Mouse (Mus musculus) midbrain, embryonic 12.5 days (tissue): ENCODE measurements around the gene Rock2. TPM values are rescaled to one million over a fixed set of nuclear protein-coding genes. Genes with fewer than 3 reads are reported as not detected.

ENCODE experiments used
- ATAC-seq: fragments of 200-750 bp; cut with Nextera tagmentation; 2 replicates; pipeline ENCODE4 v1.8.0; 2017; ENCODE audit warnings: low read depth, moderate TSS enrichment, moderate library complexity; ENCODE audit not compliant: low FRiP score
- H3K27ac ChIP-seq: fragments of 300-500 bp; sonication (generic); replicated peaks from 2 replicates; pipeline ENCODE4 v1.5.1; 2016; ENCODE audit warnings: mild to moderate bottlenecking
- H3K27me3 ChIP-seq: fragments of 300-500 bp; sonication (generic); 2 replicates; pipeline ENCODE4 v1.6.1; 2016; ENCODE audit warnings: mild to moderate bottlenecking
- H3K36me3 ChIP-seq: fragments of 300-500 bp; sonication (generic); 2 replicates; pipeline ENCODE4 v1.6.1; 2016
- H3K4me1 ChIP-seq: fragments of 300-500 bp; sonication (generic); 2 replicates; pipeline ENCODE4 v1.6.1; 2016
- H3K4me2 ChIP-seq: fragments of 300-500 bp; sonication (generic); replicated peaks from 2 replicates; pipeline ENCODE4 v1.6.1; 2016; ENCODE audit warnings: mild to moderate bottlenecking, moderate library complexity
- H3K4me3 ChIP-seq: fragments of 300-500 bp; sonication (generic); 2 replicates; pipeline ENCODE4 v1.5.1; 2016; ENCODE audit warnings: mild to moderate bottlenecking
- H3K9ac ChIP-seq: fragments of 300-500 bp; sonication (generic); replicated peaks from 2 replicates; pipeline ENCODE4 v1.6.1; 2016; ENCODE audit warnings: mild to moderate bottlenecking, moderate library complexity
- H3K9me3 ChIP-seq: fragments of 300-500 bp; sonication (generic); 2 replicates; pipeline ENCODE4 v1.6.1; 2016; ENCODE audit warnings: mild to moderate bottlenecking
- WGBS: fragments of 180-500 bp; shearing (Covaris S2); methylation state at CpG from one replicate; pipeline ENCODE4 v1.1.7; 2016; 5-methylcytosine and 5-hydroxymethylcytosine counted together
- polyA plus RNA-seq: library from polyadenylated mRNA; unstranded; fragments of >200 nt; fragmentation: Nextera tagmentation; extraction: Ambion mirVana; gene quantifications from 2 replicates; pipeline ENCODE4 v1.2.1, GENCODE M21; 2016

Rock2 gene
- polyA plus RNA-seq, 1 experiment from 2014 or later: 20.5 TPM

GRCm38 (mm10) chr12:16893656-16894395 lies 869 bp upstream of the Rock2 start:
- no peaks in the 10 kb centered on the region for H3K27me3 ChIP-seq
- 4% methylated on average over 18 of the region's 18 CpGs for WGBS
- peak overlapping the region; percentile 84 for H3K4me2 ChIP-seq
- ATAC-seq: peak; percentile 7; the same call in 1 of the 2 replicates
- H3K4me3 ChIP-seq: peak overlapping the region; percentile 94
- peak overlapping the region; percentile 96 for H3K27ac ChIP-seq
- H3K36me3 ChIP-seq: no peaks in the 10 kb centered on the region
- H3K9ac ChIP-seq: peak overlapping the region; percentile 89
- H3K4me1 ChIP-seq: peaks cover 30% of the 10 kb centered on the region
- no peaks in the 10 kb centered on the region for H3K9me3 ChIP-seq

- H3K27me3 ChIP-seq: no peaks in the 10 kb centered on the region
- H3K36me3 ChIP-seq: no peaks in the 10 kb centered on the region
- peak overlapping the region; percentile 94 for H3K4me3 ChIP-seq
- WGBS: under 1% methylated on average over 41 of the region's 41 CpGs
- H3K9ac ChIP-seq: peak overlapping the region; percentile 89
- peaks cover 31% of the 10 kb centered on the region for H3K4me1 ChIP-seq
- no peaks in the 10 kb centered on the region for H3K9me3 ChIP-seq
- peak; percentile 61 for ATAC-seq
- H3K27ac ChIP-seq: peak overlapping the region; percentile 96
- peak overlapping the region; percentile 74 for H3K4me2 ChIP-seq
Observed at GRCm38 (mm10) chr12:16895221-16895928, 680 bp downstream of the Rock2 start.

- H3K9ac ChIP-seq: peak overlapping the region; percentile 89
- H3K36me3 ChIP-seq: no peaks in the 10 kb centered on the region
- no peak overlapping the region for H3K27ac ChIP-seq
- H3K9me3 ChIP-seq: no peaks in the 10 kb centered on the region
- no peak for ATAC-seq
- peak overlapping the region; percentile 74 for H3K4me2 ChIP-seq
- whole genome bisulfite sequencing: 21% methylated on average over 8 of the region's 8 CpGs
- H3K27me3 ChIP-seq: no peaks in the 10 kb centered on the region
- H3K4me3 ChIP-seq: peak overlapping the region; percentile 94
- peaks cover 31% of the 10 kb centered on the region for H3K4me1 ChIP-seq
Observed at GRCm38 (mm10) chr12:16896073-16896789, 1.5 kb downstream of the Rock2 start.

GRCm38 (mm10) chr12:16897225-16897624 lies 2.5 kb downstream of the Rock2 start:
- ATAC-seq: no peak
- H3K4me1 ChIP-seq: peaks cover 31% of the 10 kb centered on the region
- no peaks in the 10 kb centered on the region for H3K36me3 ChIP-seq
- WGBS: 81% methylated on average over 2 of the region's 2 CpGs
- no peak overlapping the region for H3K27ac ChIP-seq
- no peaks in the 10 kb centered on the region for H3K9me3 ChIP-seq
- no peak overlapping the region for H3K9ac ChIP-seq
- peak overlapping the region; percentile 74; the same call in 1 of the 2 replicates for H3K4me2 ChIP-seq
- no peak overlapping the region for H3K4me3 ChIP-seq
- H3K27me3 ChIP-seq: no peaks in the 10 kb centered on the region

- H3K36me3 ChIP-seq: no peaks in the 10 kb centered on the region
- no peak for ATAC-seq
- H3K4me3 ChIP-seq: no peak overlapping the region
- 61% methylated on average over 2 of the region's 2 CpGs for WGBS
- no peaks in the 10 kb centered on the region for H3K27me3 ChIP-seq
- no peak overlapping the region for H3K4me2 ChIP-seq
- no peaks in the 10 kb centered on the region for H3K9me3 ChIP-seq
- H3K9ac ChIP-seq: no peak overlapping the region
- no peak overlapping the region for H3K27ac ChIP-seq
- H3K4me1 ChIP-seq: peaks cover 31% of the 10 kb centered on the region
Observed at GRCm38 (mm10) chr12:16898221-16898620, 3.5 kb downstream of the Rock2 start.

GRCm38 (mm10) chr12:16898790-16899189 lies 4.1 kb downstream of the Rock2 start:
- Histone ChIP-seq H3K36me3 (no peaks in the 10 kb centered on the region), H3K4me1 (peaks cover 27% of the 10 kb centered on the region), H3K9me3 (no peaks in the 10 kb centered on the region), H3K27me3 (no peaks in the 10 kb centered on the region), H3K9ac (no peak overlapping the region), H3K4me3 (no peak overlapping the region), H3K4me2 (no peak overlapping the region), H3K27ac (no peak overlapping the region)
- ATAC-seq: no peak

GRCm38 (mm10) chr12:16900625-16901222 lies 6.0 kb downstream of the Rock2 start:
- Histone ChIP-seq H3K9ac (no peak overlapping the region), H3K27me3 (no peaks in the 10 kb centered on the region), H3K4me3 (no peak overlapping the region), H3K9me3 (no peaks in the 10 kb centered on the region), H3K4me1 (peaks cover 22% of the 10 kb centered on the region), H3K36me3 (no peaks in the 10 kb centered on the region), H3K4me2 (no peak overlapping the region), H3K27ac (no peak overlapping the region)
- no peak for ATAC-seq
- WGBS: 55% methylated on average over 3 of the region's 3 CpGs

- no peaks in the 10 kb centered on the region for H3K9me3 ChIP-seq
- no peak for ATAC-seq
- no peak overlapping the region for H3K4me2 ChIP-seq
- no peak overlapping the region for H3K27ac ChIP-seq
- WGBS: 100% methylated on average over 2 of the region's 2 CpGs
- H3K4me1 ChIP-seq: no peaks in the 10 kb centered on the region
- H3K27me3 ChIP-seq: no peaks in the 10 kb centered on the region
- H3K9ac ChIP-seq: no peak overlapping the region
- H3K36me3 ChIP-seq: no peaks in the 10 kb centered on the region
- no peak overlapping the region for H3K4me3 ChIP-seq
Observed at GRCm38 (mm10) chr12:16903949-16904635, 9.4 kb downstream of the Rock2 start.

- Histone ChIP-seq H3K4me2 (no peak overlapping the region), H3K9me3 (no peaks in the 10 kb centered on the region), H3K4me3 (no peak overlapping the region), H3K27me3 (no peaks in the 10 kb centered on the region), H3K36me3 (no peaks in the 10 kb centered on the region), H3K9ac (no peak overlapping the region), H3K4me1 (0 out of 2 replicates have a peak, but pooled peaks cover 3% of the 10 kb centered on the region), H3K27ac (no peak overlapping the region)
- WGBS: 98% methylated on average over 1 of the region's 1 CpGs
- no peak for ATAC-seq
Observed at GRCm38 (mm10) chr12:16907282-16907846, 12.7 kb downstream of the Rock2 start.

DNA sequence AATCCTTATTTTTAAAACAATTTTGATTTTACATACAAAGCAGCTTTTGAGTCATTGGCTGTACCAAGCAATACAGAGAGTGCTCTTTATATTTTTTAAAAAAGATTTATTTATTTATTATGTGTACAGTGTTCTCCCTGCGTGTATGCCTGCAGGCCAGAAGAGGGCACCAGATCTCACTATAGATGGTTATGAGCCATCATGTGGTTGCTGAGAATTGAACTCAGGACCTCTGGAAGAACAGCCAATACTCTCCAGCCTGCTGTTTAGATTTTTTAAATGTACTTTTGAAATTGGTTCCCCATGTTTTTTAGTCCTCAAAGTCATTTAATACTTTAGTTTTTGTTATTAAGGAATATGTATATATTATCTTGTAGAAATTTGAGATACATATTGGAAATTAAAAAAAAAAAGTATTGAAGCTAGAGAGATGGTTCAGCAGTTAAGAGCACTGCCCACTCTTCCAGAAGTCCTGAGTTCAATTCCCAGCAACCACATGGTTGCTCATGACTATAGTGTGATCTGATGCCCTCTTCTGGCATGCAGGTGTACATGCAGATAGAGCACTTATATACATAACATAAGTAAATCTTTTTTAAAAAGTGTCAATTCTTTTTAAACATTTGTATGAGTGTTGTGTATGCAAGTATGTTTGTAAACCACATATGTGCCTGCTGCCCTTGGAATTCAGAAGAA lies 13.4 kb downstream of the Rock2 start:
- no peak overlapping the region for H3K4me2 ChIP-seq
- 0 out of 2 replicates have a peak, but pooled peaks cover 3% of the 10 kb centered on the region for H3K4me1 ChIP-seq
- WGBS: 92% methylated on average over 1 of the region's 1 CpGs
- H3K4me3 ChIP-seq: no peak overlapping the region
- no peak overlapping the region for H3K9ac ChIP-seq
- H3K36me3 ChIP-seq: no peaks in the 10 kb centered on the region
- H3K27me3 ChIP-seq: no peaks in the 10 kb centered on the region
- no peak for ATAC-seq
- no peaks in the 10 kb centered on the region for H3K9me3 ChIP-seq
- H3K27ac ChIP-seq: no peak overlapping the region

- H3K4me3 ChIP-seq: no peak overlapping the region
- no peak for ATAC-seq
- H3K36me3 ChIP-seq: no peaks in the 10 kb centered on the region
- 48% methylated on average over 2 of the region's 3 CpGs for WGBS
- H3K4me1 ChIP-seq: 0 out of 2 replicates have a peak, but pooled peaks cover 3% of the 10 kb centered on the region
- no peak overlapping the region for H3K4me2 ChIP-seq
- no peaks in the 10 kb centered on the region for H3K9me3 ChIP-seq
- H3K9ac ChIP-seq: no peak overlapping the region
- no peak overlapping the region for H3K27ac ChIP-seq
- no peaks in the 10 kb centered on the region for H3K27me3 ChIP-seq
Observed at GRCm38 (mm10) chr12:16911524-16911923, 16.8 kb downstream of the Rock2 start.
